Mouse (Mus musculus) heart, embryonic 15.5 days (tissue): ENCODE data around the gene Wnt2b. TPM values are rescaled to one million over a fixed set of nuclear protein-coding genes. Genes with fewer than 3 reads are reported as not detected.

ENCODE experiments used
- polyA plus RNA-seq: library from polyadenylated mRNA; unstranded; fragments of >200 nt; fragmentation: Nextera tagmentation; extraction: Ambion mirVana; gene quantifications from 2 replicates; pipeline ENCODE4 v1.2.1, GENCODE M21; 2015

Gene Wnt2b
- polyA plus RNA-seq, 1 experiment from 2014 or later = 1.3 TPM

Other genes starting within 250 kb of the Wnt2b start
- 33.6 and 33.9 TPM in 2 replicates for gene Ppm1j, start 180.9 kb downstream of the Wnt2b start, polyA plus RNA-seq
- 0.78 and 0.95 TPM in 2 replicates for gene Fam19a3, start 180.1 kb downstream of the Wnt2b start, polyA plus RNA-seq
- 170 and 177 TPM in 2 replicates for gene Rhoc, start 173.5 kb downstream of the Wnt2b start, polyA plus RNA-seq
- gene Mov10, start 143.4 kb downstream of the Wnt2b start, polyA plus RNA-seq = 24.4 and 34.9 TPM in 2 replicates
- 25.3 and 26.9 TPM in 2 replicates for gene St7l, start 97.9 kb downstream of the Wnt2b start, polyA plus RNA-seq
- 149 and 169 TPM in 2 replicates for gene Capza1, start 97.4 kb downstream of the Wnt2b start, polyA plus RNA-seq
- 21.6 and 22.7 TPM in 2 replicates for gene Cttnbp2nl, start 91.2 kb upstream of the Wnt2b start, polyA plus RNA-seq
- gene 4930564D02Rik, start 104.9 kb upstream of the Wnt2b start, polyA plus RNA-seq = not detected in 2 replicates